Mouse (Mus musculus): ENCODE measurements around the gene Cyp2j12. TPM values are rescaled to one million over a fixed set of nuclear protein-coding genes. Genes with fewer than 3 reads are reported as not detected.
"Not testable (repeated sequence)": the region's sequence is repeated elsewhere in the genome, so short reads cannot be mapped to it uniquely, and the experiment has no call there.

Cyp2j12 gene
- total RNA-seq (2015; ENCODE audit: low replicate concordance) (not detected in 2 replicates), total RNA-seq (2017; ENCODE audit: low replicate concordance) (not detected in 2 replicates)

GRCm38 (mm10) chr4:96140732-96141467 is at the start of gene Cyp2j12:
TSS of gene Cyp2j12 (minus strand) at chr4:96141152.
- ATAC-seq (replicated peaks; ENCODE audit: low FRiP score, poor library complexity, severe bottlenecking), result no peak

DNA sequence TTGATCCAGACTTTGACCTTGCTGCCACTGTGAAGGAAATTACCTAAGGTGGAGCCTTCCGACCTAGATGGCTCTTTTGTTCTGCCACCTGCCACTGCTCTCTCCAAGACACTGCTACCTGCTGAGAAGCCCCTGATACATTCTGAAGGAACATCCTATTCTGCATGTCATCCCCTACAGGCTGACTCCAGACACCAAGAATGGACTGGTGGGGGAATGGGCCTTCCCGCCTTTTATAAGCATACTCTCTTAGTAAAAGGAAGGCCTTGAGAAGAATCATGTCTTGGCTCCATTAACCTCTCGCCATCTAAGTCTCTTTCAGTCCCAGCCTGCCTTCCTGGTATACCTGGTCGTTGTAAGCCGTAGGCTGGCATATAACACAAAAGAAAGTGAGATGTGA is 48.4 kb upstream of the Cyp2j12 start:
- not testable (repeated sequence) for ATAC-seq (replicated peaks; ENCODE audit: low FRiP score, poor library complexity, severe bottlenecking)

GRCm38 (mm10) chr4:96188671-96189070 is 47.7 kb upstream of the Cyp2j12 start:
- ATAC-seq (replicated peaks; ENCODE audit: low FRiP score, poor library complexity, severe bottlenecking), result not testable (repeated sequence)

- ATAC-seq (replicated peaks; ENCODE audit: low FRiP score, poor library complexity, severe bottlenecking), result not testable (repeated sequence)
These were observed 47.2 kb upstream of the Cyp2j12 start for GRCm38 (mm10) chr4:96188146-96188545.

DNA sequence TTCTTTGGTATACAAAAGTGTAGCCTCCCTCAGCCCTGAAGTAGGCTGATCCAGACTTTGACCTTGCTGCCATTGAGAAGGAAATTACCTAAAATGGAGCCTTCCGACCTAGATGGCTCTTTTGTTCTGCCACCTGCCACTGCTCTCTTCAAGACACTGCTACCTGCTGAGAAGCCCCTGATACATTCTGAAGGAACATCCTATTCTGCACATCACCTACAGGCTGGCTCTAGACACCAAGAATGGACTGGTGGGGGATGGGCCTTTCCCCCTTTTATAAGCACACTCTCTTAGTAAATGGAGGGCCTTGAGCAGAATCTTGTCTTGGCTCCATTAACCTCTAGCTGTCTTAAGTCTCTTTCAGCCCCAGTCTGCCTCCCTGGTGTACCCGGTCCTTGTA is 43.8 kb upstream of the Cyp2j12 start:
- ATAC-seq (replicated peaks; ENCODE audit: low FRiP score, poor library complexity, severe bottlenecking), result not testable (repeated sequence)

GRCm38 (mm10) chr4:96162839-96163238 is 21.9 kb upstream of the Cyp2j12 start:
- no peak for ATAC-seq (replicated peaks; ENCODE audit: low FRiP score, poor library complexity, severe bottlenecking)

GRCm38 (mm10) chr4:96161575-96161974 is 20.6 kb upstream of the Cyp2j12 start:
- ATAC-seq (replicated peaks; ENCODE audit: low FRiP score, poor library complexity, severe bottlenecking), result no peak

DNA sequence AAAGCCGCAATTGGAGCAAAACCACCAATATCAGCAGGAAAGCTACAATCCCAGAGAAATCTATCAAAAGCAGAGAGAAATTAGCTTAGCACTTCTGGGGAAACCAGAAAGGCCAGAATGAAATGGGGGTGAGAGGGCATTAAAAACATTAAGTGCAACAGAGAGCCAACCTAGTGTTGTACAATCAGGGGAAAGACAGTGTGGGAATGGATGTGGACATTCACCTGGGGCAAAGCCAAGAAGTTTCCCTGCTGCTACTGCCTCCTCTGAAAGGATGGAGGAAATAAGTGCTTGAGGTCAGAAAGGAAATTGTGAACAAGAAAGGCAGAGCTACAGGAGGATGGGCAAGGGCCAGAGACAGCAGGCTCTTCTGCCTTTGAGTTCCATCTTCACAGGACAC is 1.7 kb downstream of the Cyp2j12 start:
- no peak for ATAC-seq (replicated peaks; ENCODE audit: low FRiP score, poor library complexity, severe bottlenecking)

DNA sequence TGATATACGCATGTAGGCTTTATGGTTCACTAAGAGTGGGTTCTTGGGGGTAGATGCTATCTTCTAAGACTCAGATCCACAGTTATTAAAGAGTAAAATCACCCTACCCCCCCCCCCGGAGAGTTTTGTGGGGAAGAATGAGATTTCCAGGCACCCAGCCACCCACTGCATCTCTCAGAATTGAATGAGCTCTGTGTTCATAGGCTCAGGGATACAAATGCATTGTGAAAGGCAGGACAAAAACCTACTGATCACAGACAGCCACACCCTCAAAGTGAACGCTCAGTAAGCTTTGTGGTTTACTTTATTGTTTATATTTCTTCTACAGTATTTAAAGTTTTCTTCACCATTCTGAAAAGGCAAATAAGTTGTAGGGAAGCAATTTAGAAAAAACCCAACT is 6.7 kb downstream of the Cyp2j12 start:
- ATAC-seq (replicated peaks; ENCODE audit: low FRiP score, poor library complexity, severe bottlenecking), result no peak

GRCm38 (mm10) chr4:96096841-96097240 is 44.1 kb downstream of the Cyp2j12 start:
- no peak for ATAC-seq (replicated peaks; ENCODE audit: low FRiP score, poor library complexity, severe bottlenecking)

- ATAC-seq (replicated peaks; ENCODE audit: low FRiP score, poor library complexity, severe bottlenecking), result no peak
These were observed 49.1 kb downstream of the Cyp2j12 start for GRCm38 (mm10) chr4:96091869-96092268.

DNA sequence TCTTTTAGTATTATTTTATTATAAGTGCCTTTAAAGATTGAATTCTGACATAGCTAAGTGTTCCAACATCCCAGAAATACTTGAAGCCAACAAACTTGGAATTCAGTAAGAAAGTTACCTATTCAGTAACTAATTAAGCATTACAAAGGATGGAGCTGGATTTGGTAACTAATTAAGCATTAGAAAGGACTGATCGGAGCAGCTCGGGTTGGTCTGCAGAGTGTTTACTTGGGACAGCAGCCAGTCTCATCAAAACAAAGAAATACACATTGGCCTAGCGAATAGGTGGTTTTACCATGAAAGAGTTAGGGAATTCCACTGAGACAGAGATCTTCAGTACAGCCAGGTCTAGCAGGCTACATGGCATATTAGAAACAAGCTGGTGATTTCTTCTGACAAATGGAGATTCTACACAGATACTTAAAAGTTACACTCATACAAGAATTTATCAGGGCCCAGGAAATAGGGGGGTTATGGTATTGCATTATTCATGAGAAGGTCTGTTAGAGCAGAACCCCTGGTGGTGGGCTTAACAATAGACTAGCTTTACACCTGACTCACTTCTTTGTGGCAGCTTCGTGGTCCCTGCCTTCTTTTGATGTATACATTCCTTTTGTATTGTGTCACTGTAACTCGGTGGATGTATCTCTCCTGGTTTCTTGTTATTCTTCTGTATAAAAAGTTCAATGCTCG is 51.5 kb downstream of the Cyp2j12 start:
- not testable (repeated sequence) for ATAC-seq (replicated peaks; ENCODE audit: low FRiP score, poor library complexity, severe bottlenecking)

DNA sequence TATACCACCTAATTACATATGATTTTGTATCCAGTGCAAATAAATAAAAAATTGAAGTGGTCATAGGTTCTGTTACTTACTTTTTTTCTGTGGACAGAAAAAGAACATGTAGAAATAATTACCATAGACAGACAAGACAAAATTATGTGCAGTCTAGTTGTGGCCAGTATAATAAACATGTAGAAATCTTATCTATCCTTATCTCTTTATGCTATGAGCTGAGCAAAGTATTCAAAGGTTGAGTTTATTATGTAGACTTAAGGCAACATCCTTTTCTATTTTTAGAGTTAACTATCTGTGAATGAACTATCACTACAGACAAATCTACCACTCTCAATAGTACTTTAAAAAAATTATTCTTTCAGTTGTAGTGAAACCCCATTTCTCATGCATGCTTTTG is 62.6 kb downstream of the Cyp2j12 start:
- no peak for ATAC-seq (replicated peaks; ENCODE audit: low FRiP score, poor library complexity, severe bottlenecking)

GRCm38 (mm10) chr4:96077261-96078125 is 63.5 kb downstream of the Cyp2j12 start, which contains the start of gene Cyp2j13:
TSS of gene Cyp2j13 (minus strand) at chr4:96077546.
- ATAC-seq (replicated peaks; ENCODE audit: low FRiP score, poor library complexity, severe bottlenecking), result no peak

DNA sequence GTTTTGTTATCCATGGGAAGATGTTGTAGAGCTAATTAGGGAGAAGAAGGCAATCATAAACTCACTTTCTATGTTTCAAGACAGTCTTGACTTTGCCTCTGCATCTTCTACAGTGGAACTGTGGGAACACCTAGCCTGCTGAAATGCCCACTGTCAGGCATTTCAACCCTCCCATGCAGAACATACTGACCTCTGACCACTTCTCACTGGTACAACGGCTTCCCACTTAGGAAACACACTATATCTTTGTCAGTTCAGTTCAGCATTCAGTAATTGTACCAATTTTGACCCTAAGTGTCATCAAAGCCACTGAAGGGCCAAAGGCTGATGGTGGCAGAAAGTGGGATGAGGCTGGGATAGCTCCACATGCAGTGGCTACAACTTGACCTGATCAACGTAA is 78.9 kb downstream of the Cyp2j12 start:
- no peak for ATAC-seq (replicated peaks; ENCODE audit: low FRiP score, poor library complexity, severe bottlenecking)

DNA sequence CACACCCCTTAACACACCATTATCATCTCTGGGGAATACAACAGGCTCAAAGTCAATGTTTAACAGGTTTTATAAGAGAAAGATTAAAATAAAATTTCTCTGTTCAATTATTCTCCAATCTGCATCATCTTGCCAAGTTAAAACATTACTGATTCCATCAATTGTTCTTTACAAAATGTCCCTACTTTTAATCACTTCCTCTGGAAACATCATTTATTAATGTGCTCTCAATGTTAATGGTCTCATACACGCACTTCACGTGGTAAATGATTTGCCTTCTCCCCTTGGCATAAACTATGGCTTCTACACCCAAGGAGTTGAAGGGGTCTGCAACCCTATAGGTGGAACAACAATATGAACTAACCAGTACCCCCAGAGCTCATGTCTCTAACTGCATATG is 80.8 kb downstream of the Cyp2j12 start:
- ATAC-seq (replicated peaks; ENCODE audit: low FRiP score, poor library complexity, severe bottlenecking), result no peak

Data from erythroid progenitor cell, adult 5-6 weeks (primary cell).